10 mouse cellular contexts compared by ENCODE assay signal in the genomic region with DNA sequence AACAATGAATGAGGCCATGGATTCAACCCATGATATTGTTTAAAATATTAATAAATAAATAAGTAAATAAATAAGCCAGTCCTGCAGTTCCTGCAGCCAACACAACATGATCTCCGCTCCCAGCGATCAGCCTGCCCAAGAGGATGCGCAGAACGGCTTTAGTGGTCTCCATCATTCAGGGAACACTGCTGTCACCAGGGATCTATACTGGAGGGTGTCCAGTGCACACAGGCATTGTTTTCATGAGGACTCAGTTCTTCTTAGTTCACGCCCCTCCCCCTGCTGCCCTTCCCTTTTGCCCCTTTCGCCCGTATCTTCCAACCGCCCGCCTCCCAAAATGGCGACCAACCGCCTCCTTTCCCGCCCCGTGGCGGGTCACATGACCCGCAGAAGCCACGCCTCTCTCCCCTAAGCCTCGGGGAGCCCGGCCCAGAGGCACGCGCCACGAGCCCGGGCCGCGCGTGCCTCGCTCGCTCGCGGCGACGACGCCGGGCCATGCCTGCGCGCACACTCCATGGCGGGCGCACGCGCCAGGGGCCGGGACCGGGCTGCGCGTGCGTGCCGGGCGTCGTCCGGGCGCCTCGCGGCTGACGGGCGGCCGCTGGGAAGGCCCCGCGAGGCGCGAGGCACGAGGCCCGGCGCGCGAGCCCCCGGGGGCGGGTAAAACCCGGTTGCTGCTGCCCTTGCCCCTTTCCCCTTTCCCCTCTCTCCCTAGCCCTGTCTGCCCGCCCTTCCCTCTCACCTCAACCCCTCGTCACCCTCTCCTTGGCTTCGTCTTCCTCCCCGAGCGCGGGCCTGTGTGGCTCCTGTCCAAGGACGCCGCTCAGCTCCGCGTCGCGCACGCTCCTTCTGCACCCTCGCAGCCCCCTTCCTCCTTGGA. TPM values are rescaled to one million over a fixed set of nuclear protein-coding genes. Genes with fewer than 3 reads are reported as not detected.
DNase-seq lines count a peak whose midpoint lies in the region; ATAC-seq and TF ChIP-seq lines count a peak whose summit lies in the region.
"Had no signal": no experiment of that assay in that cellular context is flagged by ENCODE, and none has a peak within 500 bp of the region (broad histone marks: within the 10 kb centered on the region; RNA-seq: fewer than 3 reads in every experiment).

A gene (plus strand): TSS at position 596 of the 880 bp plus-strand sequence.

- no peak for TF ChIP-seq POLR2A in olfactory bulb, adult 2 months (IDR thresholded peaks at IDR 0.05; ENCODE audit: insufficient read depth, low read depth, low read length)

- 45% methylated on average over 79 of the region's 80 CpGs for WGBS in embryonic facial prominence, embryonic 15.5 days
- WGBS in intestine, embryonic 15.5 days, result 39% methylated on average over 79 of the region's 80 CpGs
- 60% methylated on average over 80 of the region's 80 CpGs for WGBS in olfactory bulb, adult 2 months

- H3K4me2 ChIP-seq in embryonic facial prominence, embryonic 15.5 days (replicated peaks), result peak within 1 kb of the TSS; percentile 35
- peak within 1 kb of the TSS; percentile 39 for H3K4me2 ChIP-seq in intestine, embryonic 15.5 days (replicated peaks)

- H3K9me3 ChIP-seq in embryonic facial prominence, embryonic 15.5 days (replicated peaks), result 0 out of 2 replicates have a peak, but pooled peaks cover 4% of the 10 kb centered on the region
- H3K9me3 ChIP-seq in intestine, embryonic 15.5 days, result peaks cover 4% of the 10 kb centered on the region; the same call in 1 of the 2 replicates

- H3K9ac ChIP-seq in embryonic facial prominence, embryonic 15.5 days, result no peak within 1 kb of the TSS
- no peak within 1 kb of the TSS for H3K9ac ChIP-seq in intestine, embryonic 15.5 days

- DNase-seq in left cerebral cortex, postnatal 4 days, result peak; percentile 17
- no peak for DNase-seq in left cerebral cortex, postnatal 14 days (ENCODE audit: low spot score in 2 of 2)
- no peak for DNase-seq in gastrocnemius, adult 18-20 months (ENCODE audit: low spot score)
- no peak for DNase-seq in kidney, adult 18-20 months
- DNase-seq: kidney, adult 2 months; spleen, adult 18-20 months had no signal

- intact Hi-C loops in left cerebral cortex, postnatal 4 days (cut with DNase I), result no loop called here
- intact Hi-C loops in left cerebral cortex, postnatal 14 days (cut with DNase I), result no loop called here

- no peak for ATAC-seq in embryonic facial prominence, embryonic 15.5 days (ENCODE audit: insufficient number of reproducible peaks, low FRiP score, low TSS enrichment, low read depth)
- peak; percentile 47; the same call in 1 of the 2 replicates for ATAC-seq in intestine, embryonic 15.5 days
- ATAC-seq: Patski had no signal

- H3K27me3 ChIP-seq in embryonic facial prominence, embryonic 15.5 days, result peaks cover 19% of the 10 kb centered on the region
- peaks cover 13% of the 10 kb centered on the region for H3K27me3 ChIP-seq in intestine, embryonic 15.5 days (replicated peaks)

- TF ChIP-seq CTCF in olfactory bulb, adult 2 months (IDR thresholded peaks at IDR 0.05; ENCODE audit: insufficient read depth, low read depth, low read length), result no peak

- no peaks in the 10 kb centered on the region for H3K4me1 ChIP-seq in embryonic facial prominence, embryonic 15.5 days
- 0 out of 2 replicates have a peak, but pooled peaks cover 4% of the 10 kb centered on the region for H3K4me1 ChIP-seq in intestine, embryonic 15.5 days (replicated peaks)
- peaks cover 3% of the 10 kb centered on the region for H3K4me1 ChIP-seq in olfactory bulb, adult 2 months (ENCODE audit: control insufficient read depth, insufficient read depth, low read length)

- peak within 1 kb of the TSS; percentile 12; the same call in 1 of the 2 replicates for H3K4me3 ChIP-seq in embryonic facial prominence, embryonic 15.5 days (replicated peaks)
- 0 out of 2 replicates have a peak within 1 kb of the TSS, but pooled peaks have one; percentile 10 for H3K4me3 ChIP-seq in intestine, embryonic 15.5 days (replicated peaks)
- peak within 1 kb of the TSS; percentile 10; the same call in 1 of the 2 replicates for H3K4me3 ChIP-seq in olfactory bulb, adult 2 months (ENCODE audit: insufficient read depth, low read depth, low read length)

- H3K36me3 ChIP-seq in embryonic facial prominence, embryonic 15.5 days, result no peaks in the 10 kb centered on the region
- no peaks in the 10 kb centered on the region for H3K36me3 ChIP-seq in intestine, embryonic 15.5 days

- H3K27ac ChIP-seq in embryonic facial prominence, embryonic 15.5 days (replicated peaks), result no peak within 1 kb of the TSS
- no peak within 1 kb of the TSS for H3K27ac ChIP-seq in intestine, embryonic 15.5 days
- H3K27ac ChIP-seq in olfactory bulb, adult 2 months (ENCODE audit: insufficient read depth, low read depth, low read length), result no peak within 1 kb of the TSS

RNA-seq across cellular contexts. Expression of the gene that starts here (rescaled TPM):
- under 1 TPM; 0.38 to 0.58 TPM for total RNA-seq in left cerebral cortex, postnatal 4 days (2021)
- under 1 TPM; 0.40 to 0.59 TPM for total RNA-seq in left cerebral cortex, postnatal 14 days (2021)
- polyA plus RNA-seq in embryonic facial prominence, embryonic 15.5 days (2015; fragmentation: Nextera tagmentation; extraction: Ambion mirVana), result 0.13 and 0.15 TPM in 2 replicates
- 0.03 and 0.06 TPM in 2 replicates for polyA plus RNA-seq in intestine, embryonic 15.5 days (2015; fragmentation: Nextera tagmentation; extraction: Ambion mirVana)
- not detected in 2 replicates for polyA plus RNA-seq in olfactory bulb, adult 2 months (2012; ENCODE audit: insufficient read depth, insufficient read length, low replicate concordance, missing spikeins)
- total RNA-seq in gastrocnemius, adult 18-20 months (2021), result not detected
- polyA plus RNA-seq: kidney, adult 2 months had no signal

Comparison
In these comparisons a context has a peak if more than half of its experiments do, and no peak if none do; other contexts are left out.
1. Peak in DNase-seq in left cerebral cortex, postnatal 4 days; RNA of the gene not detected or under 1 TPM.
2. Peak in ATAC-seq, H3K4me3 ChIP-seq and H3K4me2 ChIP-seq in intestine, embryonic 15.5 days; RNA of the gene not detected or under 1 TPM.